In genomic region chr4:129782857-129783331, GRCm38 (mm10) we compare ENCODE assay signal across 8 mouse cellular contexts. TPM values are rescaled to one million over a fixed set of nuclear protein-coding genes. Genes with fewer than 3 reads are reported as not detected.
DNase-seq lines count a peak whose midpoint lies in the region; ATAC-seq and TF ChIP-seq lines count a peak whose summit lies in the region.

No protein-coding gene starts in this region.

- H3K36me3 ChIP-seq in heart, embryonic 14.5 days (ENCODE audit: control insufficient read depth, insufficient read depth, low read length): no peaks in the 10 kb centered on the region
- H3K36me3 ChIP-seq in midbrain, embryonic 11.5 days (ENCODE audit: control insufficient read depth, insufficient read depth, low read length): no peaks in the 10 kb centered on the region
- H3K36me3 ChIP-seq in intestine, postnatal 0 days (ENCODE audit: control insufficient read depth, insufficient read depth): no peaks in the 10 kb centered on the region

- no peak overlapping the region for H3K4me2 ChIP-seq in heart, embryonic 14.5 days (ENCODE audit: low read length)
- no peak overlapping the region for H3K4me2 ChIP-seq in midbrain, embryonic 11.5 days
- no peak overlapping the region for H3K4me2 ChIP-seq in intestine, postnatal 0 days (replicated peaks; ENCODE audit: low read depth)

- ATAC-seq in heart, embryonic 14.5 days (ENCODE audit: insufficient number of reproducible peaks, insufficient read depth, low FRiP score, low read depth): peak; percentile 15; the same call in 1 of the 2 replicates
- peak; percentile 62 for ATAC-seq in granulocyte monocyte progenitor cell, adult 5-6 weeks (replicated peaks; ENCODE audit: poor library complexity, severe bottlenecking)
- ATAC-seq in midbrain, embryonic 11.5 days (ENCODE audit: low FRiP score): no peak
- ATAC-seq in intestine, postnatal 0 days: no peak

- peak overlapping the region; percentile 6 to 61; a peak in 3 of 4 replicates for H3K27ac ChIP-seq in heart, embryonic 14.5 days (replicated peaks in 1 of 2; ENCODE audit: control insufficient read depth in 1 of 2, insufficient read depth in 1 of 2, low read depth in 2 of 2, low read length in 2 of 2)
- H3K27ac ChIP-seq in midbrain, embryonic 11.5 days (ENCODE audit: low read depth, low read length): no peak overlapping the region
- no peak overlapping the region for H3K27ac ChIP-seq in intestine, postnatal 0 days (ENCODE audit: low read depth, low read length)

- no peak overlapping the region for H3K4me3 ChIP-seq in heart, embryonic 14.5 days (ENCODE audit: control insufficient read depth in 1 of 2, insufficient read depth in 1 of 2, low read depth in 1 of 2, low read length in 2 of 2)
- H3K4me3 ChIP-seq in midbrain, embryonic 11.5 days (ENCODE audit: low read depth, low read length): no peak overlapping the region
- no peak overlapping the region for H3K4me3 ChIP-seq in intestine, postnatal 0 days (ENCODE audit: low read depth, low read length)

- 49% methylated on average over 3 of the region's 3 CpGs for WGBS in heart, embryonic 14.5 days
- WGBS in midbrain, embryonic 11.5 days: 43% methylated on average over 3 of the region's 3 CpGs
- 56% methylated on average over 3 of the region's 3 CpGs for WGBS in intestine, postnatal 0 days

- no peaks in the 10 kb centered on the region for H3K27me3 ChIP-seq in heart, embryonic 14.5 days (ENCODE audit: control insufficient read depth, insufficient read depth, low read length)
- H3K27me3 ChIP-seq in midbrain, embryonic 11.5 days (ENCODE audit: control insufficient read depth, insufficient read depth, low read length): no peaks in the 10 kb centered on the region
- no peaks in the 10 kb centered on the region for H3K27me3 ChIP-seq in intestine, postnatal 0 days (replicated peaks; ENCODE audit: control insufficient read depth, insufficient read depth, low read length)

- DNase-seq in heart, postnatal 4 days: no peak
- peak; percentile 33 for DNase-seq in ZHBTc4 (ENCODE audit: low read depth, low spot score)
- DNase-seq in midbrain, embryonic 11.5 days (ENCODE audit: low spot score, missing footprints): peak; percentile 81
- no peak for DNase-seq in spleen, postnatal 10 days (ENCODE audit: low spot score in 2 of 2)
- no peak for DNase-seq in T-cell, adult 2 months (ENCODE audit: low spot score)

- H3K4me1 ChIP-seq in heart, embryonic 14.5 days (ENCODE audit: control insufficient read depth in 2 of 2, insufficient read depth in 2 of 2, low read length in 2 of 2): peaks cover 7 to 17% of the 10 kb centered on the region in 2 experiments
- peaks cover 5% of the 10 kb centered on the region for H3K4me1 ChIP-seq in midbrain, embryonic 11.5 days (ENCODE audit: control insufficient read depth, insufficient read depth, low read length)
- no peaks in the 10 kb centered on the region for H3K4me1 ChIP-seq in intestine, postnatal 0 days (replicated peaks; ENCODE audit: control insufficient read depth, insufficient read depth, low read length)

- TF ChIP-seq CTCF in intestine, postnatal 0 days (IDR thresholded peaks at IDR 0.05; ENCODE audit: low read depth): no peak

- H3K9me3 ChIP-seq in heart, embryonic 14.5 days (ENCODE audit: control insufficient read depth, low read length): no peaks in the 10 kb centered on the region
- H3K9me3 ChIP-seq in midbrain, embryonic 11.5 days (ENCODE audit: control insufficient read depth, low read length): no peaks in the 10 kb centered on the region
- no peaks in the 10 kb centered on the region for H3K9me3 ChIP-seq in intestine, postnatal 0 days (ENCODE audit: control insufficient read depth)

- H3K9ac ChIP-seq in heart, embryonic 14.5 days (ENCODE audit: low read length): no peak overlapping the region
- no peak overlapping the region for H3K9ac ChIP-seq in midbrain, embryonic 11.5 days (ENCODE audit: low read length)
- H3K9ac ChIP-seq in intestine, postnatal 0 days (ENCODE audit: low read depth, low read length): no peak overlapping the region

RNA-seq across cellular contexts. Expression of gene Ptp4a2, which starts 28.1 kb away (rescaled TPM):
- 350 and 362 TPM in 2 replicates for polyA plus RNA-seq in heart, embryonic 14.5 days (2014; fragmentation: Nextera tagmentation; extraction: Ambion mirVana)
- total RNA-seq in heart, postnatal 4 days (2021): 100 to 1,000 TPM; 293 to 301 TPM
- total RNA-seq in granulocyte monocyte progenitor cell, adult 5-6 weeks (2014; fragmentation: Nextera tagmentation): 277 and 304 TPM in 2 replicates
- 345 and 391 TPM in 2 replicates for total RNA-seq in granulocyte monocyte progenitor cell, adult 5-6 weeks (2017)
- polyA plus RNA-seq in midbrain, embryonic 11.5 days (2014; fragmentation: Nextera tagmentation; extraction: Ambion mirVana): 368 TPM in 2 replicates
- polyA plus RNA-seq in intestine, postnatal 0 days (2015; fragmentation: Nextera tagmentation; extraction: Ambion mirVana): 321 and 331 TPM in 2 replicates

RNA-seq across cellular contexts. Expression of gene Khdrbs1, which starts 40.8 kb away (rescaled TPM):
- polyA plus RNA-seq in heart, embryonic 14.5 days (2014; fragmentation: Nextera tagmentation; extraction: Ambion mirVana): 69.6 and 74.0 TPM in 2 replicates
- total RNA-seq in heart, postnatal 4 days (2021): 100 to 1,000 TPM; 102 to 110 TPM
- 98.7 and 104 TPM in 2 replicates for total RNA-seq in granulocyte monocyte progenitor cell, adult 5-6 weeks (2014; fragmentation: Nextera tagmentation)
- total RNA-seq in granulocyte monocyte progenitor cell, adult 5-6 weeks (2017): 82.8 and 84.2 TPM in 2 replicates
- 189 and 190 TPM in 2 replicates for polyA plus RNA-seq in midbrain, embryonic 11.5 days (2014; fragmentation: Nextera tagmentation; extraction: Ambion mirVana)
- polyA plus RNA-seq in intestine, postnatal 0 days (2015; fragmentation: Nextera tagmentation; extraction: Ambion mirVana): 33.9 and 40.0 TPM in 2 replicates

Comparison
In these comparisons a context has a peak if more than half of its experiments do, and no peak if none do; other contexts are left out.
1. ATAC-seq: peak in heart, embryonic 14.5 days (single experiment) and granulocyte monocyte progenitor cell, adult 5-6 weeks (single experiment); none in midbrain, embryonic 11.5 days (single experiment) and intestine, postnatal 0 days (single experiment).
2. H3K27ac ChIP-seq: peak in heart, embryonic 14.5 days (2 of 2); none in midbrain, embryonic 11.5 days (single experiment) and intestine, postnatal 0 days (single experiment).
3. DNase-seq: peak in ZHBTc4 (single experiment) and midbrain, embryonic 11.5 days (single experiment); none in heart, postnatal 4 days (single experiment), spleen, postnatal 10 days (0 of 2) and T-cell, adult 2 months (single experiment).